Mouse (Mus musculus): ENCODE measurements around the gene Cpa2.

DNA sequence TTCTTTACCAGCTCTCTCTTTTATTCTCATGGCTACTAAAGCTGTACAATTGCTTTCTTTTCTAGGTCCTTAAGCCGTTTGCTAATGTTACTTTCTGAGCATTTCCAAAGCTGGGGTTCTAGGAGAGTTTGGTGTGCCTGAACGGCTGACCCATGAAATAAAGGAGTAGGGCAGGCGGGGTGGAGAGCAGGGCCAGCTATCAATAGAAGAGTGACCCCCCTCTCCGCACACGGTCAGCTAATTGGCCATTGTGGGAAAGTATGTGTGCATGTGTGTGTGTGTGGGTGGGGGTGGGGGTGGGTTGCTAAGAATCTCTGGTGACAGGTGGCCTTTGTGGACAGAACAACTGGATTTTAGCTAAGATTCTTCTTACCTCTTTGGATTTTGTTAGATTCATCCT is 69.8 kb downstream of the Cpa2 start:
- TF ChIP-seq CTCF (IDR thresholded peaks at IDR 0.05) (no peak), EP300 (IDR thresholded peaks at IDR 0.05) (no peak)

Measured in lung, postnatal 0 days (tissue).